Mouse (Mus musculus) thymus, adult 2 months (tissue): ENCODE measurements around the gene Sptbn1.

ENCODE experiments used
- CTCF ChIP-seq: fragments of 200-500 bp; IDR thresholded peaks from 2 replicates; pipeline ENCODE4 v1.5.1; 2012; ENCODE audit warnings: mild to moderate bottlenecking, control low read depth, low read length, moderate library complexity, borderline replicate concordance; ENCODE audit not compliant: control insufficient read depth, poor library complexity, insufficient read depth; ENCODE audit errors: extremely low read depth
- POLR2A ChIP-seq: fragments of 200-500 bp; IDR thresholded peaks from 2 replicates; pipeline ENCODE4 v1.6.1; 2012; ENCODE audit warnings: mild to moderate bottlenecking, low read length, control low read depth, moderate library complexity; ENCODE audit not compliant: control insufficient read depth, poor library complexity, insufficient read depth; ENCODE audit errors: extremely low read depth

GRCm38 (mm10) chr11:30171184-30171583 is 96.8 kb downstream of the Sptbn1 start:
- TF ChIP-seq CTCF: no peak
- TF ChIP-seq POLR2A: no peak
